Mouse (Mus musculus) MEL (cell line): ENCODE measurements at regions not wholly inside any gene's neighbourhood (a gene's known extent, or its start where the extent isn't known, plus 50 kb on each side); places are given as distances from the start of the nearest gene placed in this dataset.

Experiments used
- DNase-seq: peaks from one replicate; pipeline ENCODE4 v3.0.0; 2011; ENCODE audit warnings: low read depth, low spot score
- H3K27ac ChIP-seq: 2 replicates; pipeline ENCODE4 v1.5.1; 2012; ENCODE audit warnings: low read depth, mild to moderate bottlenecking, control low read depth, low read length, moderate library complexity; ENCODE audit not compliant: control insufficient read depth
- H3K27me3 ChIP-seq, 2 experiments: fragments of 150-350 bp in 1 of 2; sonication (generic) in 1 of 2; 2 replicates each; pipeline ENCODE4 v1.6.1; 2012; ENCODE audit warnings: low read length in 2 of 2, mild to moderate bottlenecking in 2 of 2, improper control_type of control experiment in 1 of 2, moderate library complexity in 1 of 2; ENCODE audit not compliant: insufficient read depth in 2 of 2, control insufficient read depth in 1 of 2
- H3K36me3 ChIP-seq, 2 experiments: 2 replicates each; pipeline ENCODE4 v1.6.1; 2012 to 2014; ENCODE audit warnings: low read length in 2 of 2, improper control_type of control experiment in 1 of 2, inconsistent platforms in 1 of 2, mild to moderate bottlenecking in 1 of 2; ENCODE audit not compliant: insufficient read depth in 2 of 2, control insufficient read depth in 1 of 2
- H3K4me1 ChIP-seq, 2 experiments: fragments of 150-350 bp in 1 of 2; sonication (generic) in 1 of 2; 2 replicates each; pipeline ENCODE4 v1.6.1; 2012; ENCODE audit warnings: low read length in 2 of 2, improper control_type of control experiment in 1 of 2, mild to moderate bottlenecking in 1 of 2; ENCODE audit not compliant: insufficient read depth in 2 of 2, control insufficient read depth in 1 of 2
- H3K4me3 ChIP-seq, 2 experiments: fragments of 150-350 bp in 1 of 2; sonication (generic) in 1 of 2; 2 replicates each; pipeline ENCODE4 v1.5.1; 2012; ENCODE audit warnings: low read depth in 2 of 2, low read length in 2 of 2, mild to moderate bottlenecking in 2 of 2, moderate library complexity in 2 of 2, control low read depth in 1 of 2, improper control_type of control experiment in 1 of 2; ENCODE audit not compliant: control insufficient read depth in 1 of 2, insufficient read depth in 1 of 2
- H3K79me2 ChIP-seq: 2 replicates; pipeline ENCODE4 v1.6.1; 2012; ENCODE audit warnings: mild to moderate bottlenecking, low read length, moderate library complexity; ENCODE audit not compliant: control insufficient read depth, poor library complexity, insufficient read depth
- H3K9ac ChIP-seq: 2 replicates; pipeline ENCODE4 v1.6.1; 2012; ENCODE audit warnings: low read depth, mild to moderate bottlenecking, control low read depth, low read length, moderate library complexity; ENCODE audit not compliant: control insufficient read depth, poor library complexity, severe bottlenecking
- H3K9me3 ChIP-seq: fragments of 150-350 bp; sonication (generic); replicated peaks from 2 replicates; pipeline ENCODE4 v1.6.1; 2012; ENCODE audit warnings: mild to moderate bottlenecking, low read length, improper control_type of control experiment, moderate library complexity; ENCODE audit not compliant: insufficient read depth
- CHD1 ChIP-seq: IDR thresholded peaks from 2 replicates; pipeline ENCODE4 v1.6.1; 2012; ENCODE audit warnings: low read depth, mild to moderate bottlenecking, inconsistent platforms, low read length, improper control_type of control experiment
- E2F4 ChIP-seq: IDR thresholded peaks from 2 replicates; pipeline ENCODE4 v1.6.1; 2011; ENCODE audit warnings: low read depth, low read length, improper control_type of control experiment, borderline replicate concordance
- ETS1 ChIP-seq: IDR thresholded peaks from 2 replicates; pipeline ENCODE4 v1.6.1; 2012; ENCODE audit warnings: low read depth, mild to moderate bottlenecking, inconsistent platforms, low read length, improper control_type of control experiment, moderate library complexity
- GABPA ChIP-seq: IDR thresholded peaks from 2 replicates; pipeline ENCODE4 v1.6.1; 2012; ENCODE audit warnings: low read depth, mild to moderate bottlenecking, inconsistent platforms, low read length, improper control_type of control experiment, moderate library complexity
- HCFC1 ChIP-seq: IDR thresholded peaks from 2 replicates; pipeline ENCODE4 v1.6.1; 2012; ENCODE audit warnings: low read depth, mild to moderate bottlenecking, inconsistent platforms, low read length, improper control_type of control experiment, moderate library complexity
- JUND ChIP-seq: IDR thresholded peaks from 2 replicates; pipeline ENCODE4 v1.6.1; 2011; ENCODE audit warnings: low read depth, mild to moderate bottlenecking, improper control_type of control experiment, low read length
- KAT2A ChIP-seq: conservative IDR thresholded peaks from 2 replicates; pipeline ENCODE4 v1.6.1; 2012; ENCODE audit warnings: low read depth, low read length, improper control_type of control experiment, inconsistent platforms
- MAFK ChIP-seq: IDR thresholded peaks from 2 replicates; pipeline ENCODE4 v1.6.1; 2011; ENCODE audit warnings: low read depth, mild to moderate bottlenecking, low read length, improper control_type of control experiment, borderline replicate concordance
- MAX ChIP-seq: IDR thresholded peaks from 2 replicates; pipeline ENCODE4 v1.6.1; 2011; ENCODE audit warnings: low read length, improper control_type of control experiment
- NELFE ChIP-seq: IDR thresholded peaks from 2 replicates; pipeline ENCODE4 v1.6.1; 2011; ENCODE audit warnings: low read depth, low read length, improper control_type of control experiment
- NRF1 ChIP-seq: IDR thresholded peaks from 2 replicates; pipeline ENCODE4 v1.6.1; 2014; ENCODE audit warnings: low read depth, mild to moderate bottlenecking, inconsistent platforms, low read length, improper control_type of control experiment, moderate library complexity; ENCODE audit not compliant: poor library complexity, insufficient read depth, severe bottlenecking
- POLR2AphosphoS2 ChIP-seq: IDR thresholded peaks from 2 replicates; pipeline ENCODE4 v1.6.1; 2011; ENCODE audit warnings: low read length, improper control_type of control experiment
- POLR2AphosphoS5 ChIP-seq: IDR thresholded peaks from 2 replicates; pipeline ENCODE4 v1.6.1; 2012; ENCODE audit warnings: low read depth, borderline replicate concordance, mild to moderate bottlenecking, inconsistent platforms, low read length, moderate library complexity, mixed read lengths
- RAD21 ChIP-seq: IDR thresholded peaks from 2 replicates; pipeline ENCODE4 v1.6.1; 2011; ENCODE audit warnings: mild to moderate bottlenecking, low read depth, low read length, improper control_type of control experiment
- SMC3 ChIP-seq: IDR thresholded peaks from 2 replicates; pipeline ENCODE4 v1.6.1; 2011; ENCODE audit warnings: low read depth, low read length, improper control_type of control experiment
- TAL1 ChIP-seq: IDR thresholded peaks from 2 replicates; pipeline ENCODE4 v1.6.1; 2012; ENCODE audit warnings: mild to moderate bottlenecking, inconsistent platforms, low read length, moderate library complexity, mixed read lengths
- TBP ChIP-seq: IDR thresholded peaks from 2 replicates; pipeline ENCODE4 v1.8.0; 2011; ENCODE audit warnings: low read depth, low read length, improper control_type of control experiment
- UBTF ChIP-seq: IDR thresholded peaks from 2 replicates; pipeline ENCODE4 v1.6.1; 2012; ENCODE audit warnings: low read depth, mild to moderate bottlenecking, inconsistent platforms, low read length, improper control_type of control experiment, moderate library complexity, borderline replicate concordance; ENCODE audit not compliant: insufficient read depth
- USF1 ChIP-seq: IDR thresholded peaks from 2 replicates; pipeline ENCODE4 v1.6.1; 2014; ENCODE audit warnings: low read depth, mild to moderate bottlenecking, inconsistent platforms, low read length, improper control_type of control experiment, moderate library complexity
- USF2 ChIP-seq, 2 experiments: IDR thresholded peaks; 2 replicates each; pipeline ENCODE4 v1.6.1; 2011 to 2012; ENCODE audit warnings: improper control_type of control experiment in 2 of 2, low read length in 2 of 2, borderline replicate concordance in 1 of 2, inconsistent platforms in 1 of 2, low read depth in 1 of 2, mild to moderate bottlenecking in 1 of 2; ENCODE audit not compliant: insufficient read depth in 1 of 2
- ZMIZ1 ChIP-seq: IDR thresholded peaks from 2 replicates; pipeline ENCODE4 v1.6.1; 2012; ENCODE audit warnings: low read depth, mild to moderate bottlenecking, inconsistent platforms, low read length, improper control_type of control experiment, moderate library complexity
- ZNF384 ChIP-seq: IDR thresholded peaks from 2 replicates; pipeline ENCODE4 v1.6.1; 2012; ENCODE audit warnings: low read depth, mild to moderate bottlenecking, inconsistent platforms, low read length, improper control_type of control experiment

DNA sequence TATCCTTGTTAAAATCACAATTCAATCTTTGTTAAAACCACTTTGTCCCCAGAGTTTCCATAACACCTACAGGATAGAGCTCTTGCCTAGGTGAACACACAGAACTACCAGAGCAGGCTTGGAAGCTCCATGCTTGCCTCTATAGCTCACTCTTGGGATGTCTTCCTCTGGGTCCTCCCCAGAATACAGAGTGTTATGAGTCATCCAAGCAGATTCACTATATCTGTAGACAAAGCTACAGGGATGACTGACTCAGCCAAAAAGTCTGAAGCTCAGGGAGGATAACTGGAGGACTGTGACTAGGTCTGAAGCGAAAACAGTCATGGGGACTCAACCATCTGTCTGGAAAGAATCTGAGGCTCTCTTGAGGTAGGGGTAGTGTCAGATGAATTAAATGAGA is 211.5 kb upstream of the Igfbp3 start:
- Histone ChIP-seq H3K79me2 (no peaks in the 10 kb centered on the region), H3K9me3 (no peaks in the 10 kb centered on the region), H3K27ac (no peak overlapping the region), H3K27me3 (no peaks in the 10 kb centered on the region), H3K4me1 (no peaks in the 10 kb centered on the region), H3K36me3 (no peaks in the 10 kb centered on the region), H3K9ac (no peak overlapping the region), H3K4me3 (no peak overlapping the region)
- no peak for DNase-seq
- TF ChIP-seq ZNF384 (no peak), SMC3 (no peak), KAT2A (no peak)

DNA sequence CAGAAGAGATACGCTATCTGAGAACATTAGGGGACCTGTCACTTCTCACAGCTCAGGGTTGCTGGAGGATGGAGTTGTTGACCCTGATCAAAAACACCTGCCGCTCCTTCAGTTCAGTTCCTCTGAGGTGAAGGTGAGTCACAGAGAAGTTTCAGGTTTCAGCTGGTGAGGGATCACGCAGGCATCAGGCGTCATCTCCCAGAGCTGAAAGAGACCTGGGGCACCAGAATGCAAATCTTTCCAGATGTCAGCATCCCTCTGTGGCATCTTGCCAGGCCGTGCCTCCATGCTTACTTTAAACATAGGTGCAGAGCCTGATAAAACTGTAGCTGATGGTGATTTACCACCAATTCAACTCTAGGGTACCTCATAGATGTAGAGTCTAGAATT is 210.4 kb upstream of the Igfbp3 start:
- Histone ChIP-seq H3K4me1 (no peaks in the 10 kb centered on the region), H3K79me2 (no peaks in the 10 kb centered on the region), H3K36me3 (no peaks in the 10 kb centered on the region), H3K4me3 (no peak overlapping the region), H3K9me3 (no peaks in the 10 kb centered on the region), H3K27ac (no peak overlapping the region), H3K27me3 (no peaks in the 10 kb centered on the region)
- no peak for DNase-seq
- TF ChIP-seq ZNF384 (no peak), ETS1 (no peak), KAT2A (no peak), NELFE (no peak), HCFC1 (no peak), RAD21 (no peak), UBTF (no peak), E2F4 (no peak), MAX (no peak)
- TF ChIP-seq, all 39 proteins: peak for 0
- H3K9ac ChIP-seq = no peak overlapping the region

DNA sequence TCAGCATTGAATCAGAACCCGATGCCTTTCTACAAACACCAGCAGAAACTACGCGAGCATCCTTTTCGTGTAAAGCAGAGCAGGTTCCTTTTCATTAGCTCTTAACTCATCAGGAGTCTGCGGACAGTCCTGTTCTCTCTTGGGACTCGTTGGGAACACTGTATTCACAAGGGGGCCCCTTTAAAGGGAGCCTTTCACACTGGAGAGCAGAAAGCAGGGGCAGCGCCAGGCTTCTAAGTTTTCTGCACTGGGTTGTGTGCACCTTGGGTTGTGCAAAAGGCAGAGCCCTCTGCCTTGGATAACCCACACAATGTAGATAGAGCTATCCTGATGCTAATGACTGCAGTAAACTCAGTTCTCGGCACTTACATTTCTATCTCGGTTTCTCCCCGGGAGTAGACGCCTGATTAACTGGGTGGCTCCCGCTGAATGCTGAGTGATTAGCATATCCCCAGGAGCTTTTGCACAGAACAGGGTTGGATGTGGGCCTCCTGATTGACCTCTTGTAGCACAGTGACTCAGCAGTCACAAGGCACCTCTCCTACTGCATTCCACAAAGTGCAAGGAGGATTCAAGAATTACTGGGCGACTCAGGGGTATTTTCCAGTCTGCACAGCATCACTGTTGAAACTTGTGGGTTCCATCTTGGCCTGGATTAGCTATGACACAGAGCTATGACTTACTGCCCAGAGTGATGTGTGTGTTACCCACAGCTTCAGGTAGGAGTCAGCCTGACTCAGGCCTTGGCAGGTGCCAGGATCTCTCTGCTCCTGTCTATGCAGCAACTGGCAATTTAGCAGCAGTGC is 209.8 kb upstream of the Igfbp3 start:
- Histone ChIP-seq H3K27ac (no peak overlapping the region), H3K36me3 (no peaks in the 10 kb centered on the region), H3K79me2 (no peaks in the 10 kb centered on the region), H3K4me1 (no peaks in the 10 kb centered on the region), H3K9me3 (no peaks in the 10 kb centered on the region), H3K27me3 (no peaks in the 10 kb centered on the region), H3K9ac (no peak overlapping the region), H3K4me3 (no peak overlapping the region)
- TF ChIP-seq POLR2AphosphoS2 (no peak), MAFK (no peak), CHD1 (no peak), GABPA (no peak), POLR2AphosphoS5 (no peak), NRF1 (no peak), JUND (no peak), RAD21 (no peak), E2F4 (no peak), HCFC1 (no peak), KAT2A (no peak), TAL1 (no peak), USF1 (no peak), ZMIZ1 (no peak), UBTF (no peak), USF2 (IDR thresholded peaks at IDR 0.05; ENCODE audit: borderline replicate concordance in 1 of 2, insufficient read depth in 1 of 2, low read depth in 1 of 2, low read length in 2 of 2) (no peak), TBP (no peak), MAX (no peak), ZNF384 (no peak)
- DNase-seq = no peak
